Mouse (Mus musculus) hindbrain, postnatal 0 days (tissue): ENCODE measurements around the gene Tldc2. TPM values are rescaled to one million over a fixed set of nuclear protein-coding genes. Genes with fewer than 3 reads are reported as not detected.

Experiments used
- ATAC-seq: fragments of 200-750 bp; cut with Nextera tagmentation; 2 replicates; pipeline ENCODE4 v1.8.0; 2017; ENCODE audit warnings: mild to moderate bottlenecking, moderate TSS enrichment, moderate library complexity
- DNase-seq: peaks from one replicate; pipeline ENCODE4 v3.0.0-alpha.2; 2015; ENCODE audit warnings: low spot score
- H3K27ac ChIP-seq: fragments of 300-500 bp; sonication (generic); 2 replicates; pipeline ENCODE4 v1.5.1; 2014; ENCODE audit warnings: mild to moderate bottlenecking
- H3K27me3 ChIP-seq: fragments of 300-500 bp; sonication (generic); 2 replicates; pipeline ENCODE4 v1.6.1; 2014; ENCODE audit warnings: low read length, mixed read lengths; ENCODE audit not compliant: insufficient read depth
- H3K36me3 ChIP-seq: fragments of 300-500 bp; sonication (generic); 2 replicates; pipeline ENCODE4 v1.6.1; 2014; ENCODE audit warnings: low read length, mixed read lengths; ENCODE audit not compliant: insufficient read depth
- H3K4me1 ChIP-seq: fragments of 300-500 bp; sonication (generic); 2 replicates; pipeline ENCODE4 v1.6.1; 2014; ENCODE audit warnings: antibody characterized with exemption, low read length, mixed read lengths; ENCODE audit not compliant: insufficient read depth
- H3K4me2 ChIP-seq: fragments of 300-500 bp; sonication (generic); 2 replicates; pipeline ENCODE4 v1.6.1; 2014; ENCODE audit warnings: low read depth, mild to moderate bottlenecking, low read length, moderate library complexity, mixed read lengths
- H3K4me3 ChIP-seq: fragments of 300-500 bp; sonication (generic); 2 replicates; pipeline ENCODE4 v1.5.1; 2014; ENCODE audit warnings: low read length
- H3K9ac ChIP-seq: fragments of 300-500 bp; sonication (generic); replicated peaks from 2 replicates; pipeline ENCODE4 v1.6.1; 2014; ENCODE audit warnings: mild to moderate bottlenecking, low read length, moderate library complexity, mixed read lengths
- H3K9me3 ChIP-seq: fragments of 300-500 bp; sonication (generic); 2 replicates; pipeline ENCODE4 v1.6.1; 2016; ENCODE audit warnings: low read length, mixed read lengths
- CTCF ChIP-seq: IDR thresholded peaks from 2 replicates; pipeline ENCODE4 v1.5.1; 2016; ENCODE audit warnings: antibody characterized with exemption, control low read depth, low read depth
- WGBS: fragments of 180-500 bp; shearing (Covaris S2); extraction: QIAGEN DNeasy Blood & Tissue Kit; methylation state at CpG from one replicate; pipeline ENCODE4 v1.1.7; 2014; 5-methylcytosine and 5-hydroxymethylcytosine counted together
- polyA plus RNA-seq: library from polyadenylated mRNA; unstranded; fragments of >200 nt; fragmentation: Nextera tagmentation; extraction: Ambion mirVana; gene quantifications from 2 replicates; pipeline ENCODE4 v1.2.1, GENCODE M21; 2015
- total RNA-seq: library from RNA; depleted of rRNA; stranded (reverse); fragments of >200 nt; gene quantifications from 2 replicates; pipeline ENCODE4 v1.2.3, GENCODE M21; 2014

Gene Tldc2
- total and polyA plus RNA-seq, 2 experiments from 2014 or later = 0.43 TPM; not detected in 1

DNA sequence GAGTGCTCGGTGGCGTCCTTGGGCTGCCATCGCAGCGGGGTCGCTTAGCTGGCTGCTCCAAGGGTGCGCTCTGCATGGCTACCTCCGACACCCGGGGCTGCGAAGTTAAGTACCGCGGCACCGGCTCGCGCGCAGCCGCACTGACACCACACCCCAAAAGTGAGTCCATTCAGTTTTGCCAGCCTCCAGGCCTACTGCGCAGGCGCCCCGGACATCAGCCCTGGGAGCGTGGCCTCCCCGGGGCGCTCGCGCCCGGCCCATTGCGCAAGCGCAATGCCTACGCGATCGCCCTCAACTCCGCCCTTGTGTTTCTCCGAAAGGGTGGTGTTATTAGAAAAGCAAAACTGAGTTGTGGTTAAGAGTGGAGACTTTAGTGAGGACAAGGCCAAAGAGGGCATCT, 48.2 kb downstream of the Tldc2 start, which contains the start of gene Samhd1:
TSS of gene Samhd1 (minus strand) at position 252 of the 400 bp plus-strand sequence.
- 1% methylated on average over 32 of the region's 32 CpGs for WGBS
- H3K27ac ChIP-seq = peak within 1 kb of the TSS; percentile 65
- H3K4me1 ChIP-seq = 0 out of 2 replicates have a peak, but pooled peaks cover 3% of the 10 kb centered on the region

DNA sequence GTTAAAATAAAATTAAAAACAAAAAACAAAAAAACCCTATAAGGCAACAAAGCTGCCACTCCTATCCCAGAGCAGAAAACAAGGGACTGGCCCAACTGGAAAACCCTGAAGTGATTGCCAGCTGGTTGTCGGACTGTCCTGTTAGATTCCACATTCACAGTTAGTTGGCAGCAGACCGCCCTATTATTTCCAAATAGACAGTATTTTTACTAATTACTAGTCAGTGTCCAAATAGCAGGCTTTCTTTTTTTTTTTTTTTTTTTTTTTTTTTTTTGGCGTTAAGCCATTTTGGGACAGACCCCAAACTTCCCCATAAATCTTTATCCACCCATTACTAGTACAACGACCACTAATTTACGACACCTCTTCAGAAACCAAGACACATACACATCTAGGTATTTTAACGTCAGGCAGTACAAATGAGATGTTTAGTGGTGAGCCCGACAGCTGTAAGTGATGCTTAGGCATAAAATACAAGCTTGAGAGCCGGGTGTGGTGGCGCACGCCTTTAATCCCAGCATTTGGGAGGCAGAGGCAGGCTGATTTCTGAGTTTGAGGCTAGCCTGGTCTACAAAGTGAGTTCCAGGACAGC, 48.8 kb downstream of the Tldc2 start:
- H3K4me2 ChIP-seq = peak overlapping the region; percentile 97
- no peak overlapping the region; the same call in 1 of the 2 replicates for H3K9ac ChIP-seq
- H3K27me3 ChIP-seq = no peaks in the 10 kb centered on the region
- H3K4me3 ChIP-seq = peak overlapping the region; percentile 74
- no peaks in the 10 kb centered on the region for H3K9me3 ChIP-seq
- peak overlapping the region; percentile 65; the same call in 1 of the 2 replicates for H3K27ac ChIP-seq
- ATAC-seq = no peak
- no peak for DNase-seq
- 76% methylated on average over 10 of the region's 10 CpGs for WGBS
- TF ChIP-seq CTCF = no peak
- H3K36me3 ChIP-seq = no peaks in the 10 kb centered on the region
- H3K4me1 ChIP-seq = 0 out of 2 replicates have a peak, but pooled peaks cover 3% of the 10 kb centered on the region

More for the DNA sequence above, 48.2 kb downstream of the Tldc2 start, which contains the start of gene Samhd1:
- peak within 1 kb of the TSS; percentile 97 for H3K4me2 ChIP-seq
- H3K36me3 ChIP-seq = no peaks in the 10 kb centered on the region
- H3K9ac ChIP-seq = peak within 1 kb of the TSS; percentile 67
- H3K27me3 ChIP-seq = no peaks in the 10 kb centered on the region
- peak within 1 kb of the TSS; percentile 74 for H3K4me3 ChIP-seq
- no peak for TF ChIP-seq CTCF
- H3K9me3 ChIP-seq = no peaks in the 10 kb centered on the region
- peak; percentile 93 for ATAC-seq
- peak; percentile 96 for DNase-seq

- H3K9ac ChIP-seq = no peak overlapping the region
- no peak overlapping the region for H3K4me3 ChIP-seq
- H3K36me3 ChIP-seq = no peaks in the 10 kb centered on the region
- H3K27me3 ChIP-seq = no peaks in the 10 kb centered on the region
- no peak for DNase-seq
- 95% methylated on average over 4 of the region's 4 CpGs for WGBS
- H3K27ac ChIP-seq = no peak overlapping the region
- H3K4me2 ChIP-seq = no peak overlapping the region
- H3K4me1 ChIP-seq = 0 out of 2 replicates have a peak, but pooled peaks cover 3% of the 10 kb centered on the region
- no peak for TF ChIP-seq CTCF
- H3K9me3 ChIP-seq = no peaks in the 10 kb centered on the region
- ATAC-seq = no peak
Measured at GRCm38 (mm10) chr2:157136176-157136575, 49.3 kb downstream of the Tldc2 start.

DNA sequence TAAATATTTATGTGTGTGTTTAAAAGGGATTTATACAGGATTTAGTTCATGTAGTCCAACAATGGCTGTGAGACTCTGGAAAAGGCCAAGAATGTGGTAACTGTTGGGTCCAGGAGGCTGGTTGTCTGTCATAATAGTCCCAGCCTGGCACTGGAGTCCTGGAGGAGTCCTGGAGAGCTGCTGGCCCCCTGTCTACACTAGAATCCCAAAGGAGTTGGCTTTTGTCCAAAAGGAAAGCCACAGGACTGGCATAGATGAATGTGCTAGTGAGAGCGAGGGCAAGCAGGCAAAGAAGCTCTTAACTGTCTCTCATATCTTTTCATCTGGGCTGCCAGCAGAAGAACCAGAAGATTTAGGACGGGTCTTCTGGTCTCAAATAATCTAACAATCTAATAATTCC, 49.8 kb downstream of the Tldc2 start:
- no peak overlapping the region for H3K9ac ChIP-seq
- no peak for TF ChIP-seq CTCF
- H3K36me3 ChIP-seq = no peaks in the 10 kb centered on the region
- no peak overlapping the region for H3K27ac ChIP-seq
- no peak overlapping the region for H3K4me3 ChIP-seq
- no peak overlapping the region for H3K4me2 ChIP-seq
- DNase-seq (peak; percentile 9), ATAC-seq (no peak)
- WGBS = 55% methylated on average over 2 of the region's 2 CpGs
- no peaks in the 10 kb centered on the region for H3K27me3 ChIP-seq
- H3K9me3 ChIP-seq = no peaks in the 10 kb centered on the region
- 0 out of 2 replicates have a peak, but pooled peaks cover 3% of the 10 kb centered on the region for H3K4me1 ChIP-seq

DNA sequence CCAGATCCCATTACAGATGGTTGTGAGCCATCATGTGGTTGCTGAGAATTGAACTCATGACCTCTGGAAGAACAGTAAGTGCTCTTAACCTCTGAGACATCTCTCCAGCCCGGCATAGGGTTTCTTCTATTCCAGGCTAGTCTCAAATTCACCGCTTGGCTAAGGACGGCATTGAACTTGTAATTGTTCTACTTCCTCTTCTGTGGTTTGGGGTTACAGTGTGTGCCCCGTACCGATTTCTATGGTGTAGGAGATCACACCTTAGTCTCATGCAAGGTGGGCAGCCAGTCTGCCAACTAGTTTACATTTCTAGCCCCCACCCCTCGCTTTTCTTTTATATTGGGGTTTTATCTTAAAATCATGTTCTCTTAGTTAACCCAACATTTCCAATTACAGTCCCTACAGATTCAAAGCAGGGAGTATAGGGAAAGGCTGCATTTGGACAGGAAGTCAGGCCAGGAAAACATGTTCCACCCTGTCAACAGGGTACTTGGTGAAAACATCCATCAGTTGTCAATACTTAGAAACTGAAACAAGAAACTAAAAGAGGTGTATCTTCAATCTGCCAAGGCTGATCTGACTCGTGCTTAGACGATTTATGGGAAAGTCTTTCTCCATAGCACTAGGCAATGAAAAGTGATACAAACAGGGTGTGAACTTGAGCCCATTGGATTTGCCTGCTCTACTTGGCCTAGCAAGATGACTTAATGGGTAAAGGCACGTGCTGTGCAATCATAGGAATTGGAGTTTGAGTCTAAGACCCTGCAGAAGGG, 51.3 kb downstream of the Tldc2 start:
- H3K27me3 ChIP-seq = no peaks in the 10 kb centered on the region
- TF ChIP-seq CTCF = no peak
- 0 out of 2 replicates have a peak, but pooled peaks cover 3% of the 10 kb centered on the region for H3K4me1 ChIP-seq
- H3K36me3 ChIP-seq = no peaks in the 10 kb centered on the region
- WGBS = 87% methylated on average over 9 of the region's 9 CpGs
- no peak overlapping the region for H3K9ac ChIP-seq
- no peaks in the 10 kb centered on the region for H3K9me3 ChIP-seq
- DNase-seq (no peak), ATAC-seq (no peak)
- no peak overlapping the region for H3K4me3 ChIP-seq
- no peak overlapping the region for H3K4me2 ChIP-seq
- no peak overlapping the region for H3K27ac ChIP-seq

DNA sequence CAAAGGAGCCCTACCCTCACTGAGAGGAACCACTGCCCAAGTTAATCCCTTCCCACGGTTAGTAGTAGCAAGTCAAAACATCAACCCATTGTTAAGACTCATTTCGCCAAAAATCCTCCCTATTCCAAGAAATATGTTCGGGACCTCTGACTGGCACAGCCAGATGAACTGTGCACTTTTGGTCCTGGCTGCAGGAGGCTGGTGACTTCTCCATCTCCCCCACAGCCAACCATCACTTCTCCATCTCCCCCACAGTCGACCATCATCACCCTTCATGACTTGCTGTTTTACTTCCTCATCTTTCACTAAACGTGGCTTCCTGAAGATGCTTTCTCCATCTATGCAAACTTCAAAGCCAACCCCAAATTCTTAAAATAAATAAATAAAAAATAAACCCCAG, 52.0 kb downstream of the Tldc2 start:
- no peak for TF ChIP-seq CTCF
- Histone ChIP-seq H3K4me2 (no peak overlapping the region), H3K9ac (no peak overlapping the region), H3K4me3 (no peak overlapping the region), H3K27me3 (no peaks in the 10 kb centered on the region), H3K36me3 (no peaks in the 10 kb centered on the region), H3K4me1 (0 out of 2 replicates have a peak, but pooled peaks cover under 1% of the 10 kb centered on the region), H3K9me3 (no peaks in the 10 kb centered on the region), H3K27ac (no peak overlapping the region)
- DNase-seq (no peak), ATAC-seq (no peak)
- 81% methylated on average over 5 of the region's 5 CpGs for WGBS
